ENCODE assay signal across 25 mouse cellular contexts in genomic region chr11:42051567-42051966, GRCm38 (mm10). TPM values are rescaled to one million over a fixed set of nuclear protein-coding genes. Genes with fewer than 3 reads are reported as not detected.
DNase-seq lines count a peak whose midpoint lies in the region; ATAC-seq and TF ChIP-seq lines count a peak whose summit lies in the region.
"Had no signal": no experiment of that assay in that cellular context is flagged by ENCODE, and none has a peak within 500 bp of the region (broad histone marks: within the 10 kb centered on the region; RNA-seq: fewer than 3 reads in every experiment).

No protein-coding gene starts in this region.

- TF ChIP-seq CTCF in left cerebral cortex, adult 2 months (IDR thresholded peaks at IDR 0.05), result no peak

- peak; percentile 17 to 26 for DNase-seq in frontal cortex, adult 2 months (ENCODE audit: extremely low spot score in 1 of 2, low spot score in 1 of 2)
- no peak for DNase-seq in frontal cortex, postnatal 14 days (ENCODE audit: low spot score in 2 of 2)
- no peak for DNase-seq in left cerebral cortex, adult 2 months (ENCODE audit: extremely low spot score in 1 of 2, low spot score in 2 of 2)
- no peak for DNase-seq in left cerebral cortex, adult 18-20 months (ENCODE audit: low spot score in 2 of 2)
- peak; percentile 79 for DNase-seq in telencephalon, adult 2 months (ENCODE audit: low read depth, low spot score)
- DNase-seq: adrenal gland, adult 8-10 months; adrenal gland, postnatal 14 days; adrenal gland, postnatal 36 days; cerebellum, adult 11 months; cerebellum, adult 18-20 months; cerebellum, adult 8-10 months; cerebellum, adult 9-11 months; cerebellum, postnatal 14 days; cerebellum, postnatal 36 days; embryo, embryonic 11 days had no signal

- no peak overlapping the region for H3K4me3 ChIP-seq in left cerebral cortex, adult 2 months
- H3K4me3 ChIP-seq: embryonic facial prominence, embryonic 13.5 days; embryonic facial prominence, embryonic 15.5 days; forebrain, embryonic 13.5 days; forebrain, embryonic 15.5 days had no signal

- intact Hi-C loops in left cerebral cortex, adult 2 months (cut with DNase I), result loop anchor here (10.0 kb wide), 1 partner anchor 397 kb away; no protein-coding TSS in a partner anchor

- H3K27ac ChIP-seq in left cerebral cortex, adult 2 months, result peak overlapping the region; percentile 54; the same call in 1 of the 2 replicates
- H3K27ac ChIP-seq: embryonic facial prominence, embryonic 13.5 days; embryonic facial prominence, embryonic 15.5 days; forebrain, embryonic 13.5 days; forebrain, embryonic 15.5 days had no signal

- no peak for ATAC-seq in erythroblast, adult 5-6 weeks (replicated peaks; ENCODE audit: low FRiP score, poor library complexity, severe bottlenecking)
- ATAC-seq: forebrain, embryonic 13.5 days; forebrain, embryonic 15.5 days; forebrain, postnatal 0 days had no signal

RNA-seq across cellular contexts. Expression of gene Gabrg2, which starts 50.9 kb away (rescaled TPM):
- polyA plus RNA-seq in frontal cortex, adult 2 months (2012; rRNA removed), result 100.0 and 112 TPM in 2 replicates
- 100 to 1,000 TPM; 190 to 205 TPM for total RNA-seq in left cerebral cortex, adult 2 months (2021)
- 100 to 1,000 TPM; 184 to 209 TPM for total RNA-seq in left cerebral cortex, adult 18-20 months (2021)
- total RNA-seq in erythroblast, adult 5-6 weeks (2015; ENCODE audit: low replicate concordance), result not detected in 2 replicates
- total RNA-seq in erythroblast, adult 5-6 weeks (2017; ENCODE audit: low replicate concordance), result not detected in 2 replicates
- total RNA-seq: common myeloid progenitor, adult 5-6 weeks; ES-E14; MEL had no signal
- polyA plus RNA-seq: C2C12 had no signal

Comparison
In these comparisons a context has a peak if more than half of its experiments do, and no peak if none do; other contexts are left out.
1. DNase-seq: peak in frontal cortex, adult 2 months (2 of 2) and telencephalon, adult 2 months (single experiment); none in frontal cortex, postnatal 14 days (0 of 2), left cerebral cortex, adult 2 months (0 of 2) and left cerebral cortex, adult 18-20 months (0 of 2).
2. RNA of gene Gabrg2, which starts 50.9 kb away (total RNA-seq): 184 to 209 TPM in left cerebral cortex, adult 18-20 months and 190 to 205 TPM in left cerebral cortex, adult 2 months; not detected in erythroblast, adult 5-6 weeks; every median in the first group is over 100 times any median in the second.